Mouse (Mus musculus): Measurements from ENCODE around the gene Chchd3.
A peak's percentile ranks its signal among the peaks of the same experiment; 100 is the strongest.

Gene Chchd3

GRCm38 (mm10) chr6:33059735-33060576 lies at the start of gene Chchd3:
Gene Chchd3, minus strand, starts transcription at chr6:33060260.
- DNase-seq (ENCODE audit: low read depth), result peak; percentile 97

DNA sequence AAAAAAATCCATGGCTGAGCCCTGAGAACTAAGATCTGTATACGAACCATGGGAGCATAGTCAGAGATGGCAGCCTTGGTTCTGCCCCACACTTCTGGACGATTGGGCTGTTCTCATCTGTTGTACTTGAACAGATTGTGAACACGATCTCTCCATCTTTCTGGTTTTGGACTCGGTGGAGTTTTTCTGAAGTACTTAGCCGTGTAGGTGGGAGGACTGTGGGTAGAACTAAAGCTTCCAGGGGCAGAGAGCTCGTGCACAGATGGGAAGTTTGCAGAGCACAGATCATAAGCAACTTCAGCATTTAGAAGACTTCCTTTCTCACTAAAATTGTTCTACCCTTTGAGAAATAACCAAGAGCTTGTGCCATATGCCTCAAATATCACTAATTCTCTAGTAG lies 44.6 kb upstream of the Chchd3 start:
- DNase-seq (ENCODE audit: low read depth), result no peak

DNA sequence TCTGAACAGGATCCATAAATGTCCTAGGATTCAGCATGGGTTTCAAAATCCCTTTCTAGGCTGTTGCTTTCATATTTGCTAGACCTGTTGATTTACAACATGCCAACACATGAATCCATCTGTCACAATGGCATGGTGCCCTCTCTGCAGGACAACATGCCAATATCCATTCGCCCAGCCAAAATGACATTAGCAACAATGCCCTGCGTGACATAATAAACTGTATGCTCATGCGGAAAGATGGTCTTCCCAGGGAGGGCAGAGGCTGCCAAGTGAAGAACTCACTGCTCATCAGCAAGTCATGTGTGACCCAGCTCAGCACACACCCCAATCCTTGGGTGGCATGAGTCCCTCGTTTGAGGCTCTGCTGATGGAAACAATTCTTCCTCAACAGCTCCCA lies 38.8 kb upstream of the Chchd3 start:
- no peak for DNase-seq (ENCODE audit: low read depth)

GRCm38 (mm10) chr6:33094671-33095233 lies 34.7 kb upstream of the Chchd3 start:
- DNase-seq (ENCODE audit: low read depth), result no peak

- no peak for DNase-seq (ENCODE audit: low read depth)
Measured at GRCm38 (mm10) chr6:33080186-33080585, 20.1 kb upstream of the Chchd3 start.

GRCm38 (mm10) chr6:33078260-33078936 lies 18.3 kb upstream of the Chchd3 start:
- no peak for DNase-seq (ENCODE audit: low read depth)

DNA sequence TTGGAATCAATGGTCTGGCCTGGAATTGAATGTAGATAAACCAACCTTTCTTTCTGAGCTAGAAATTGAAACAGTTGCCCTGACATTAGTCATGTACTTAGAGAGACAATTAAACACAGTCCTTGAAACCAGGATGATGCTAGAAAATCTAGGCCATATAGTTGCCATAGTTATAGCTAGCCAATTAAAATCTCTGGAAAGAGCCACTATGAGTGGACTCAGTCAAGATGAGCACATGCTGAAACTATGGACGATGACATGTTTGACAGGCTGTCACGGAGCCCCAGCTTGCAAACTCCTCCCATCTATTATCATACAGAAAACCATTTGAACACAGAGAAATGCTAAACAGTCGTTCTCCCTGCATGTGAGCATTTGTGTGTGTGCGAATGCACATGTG lies 6.4 kb upstream of the Chchd3 start:
- DNase-seq (ENCODE audit: low read depth), result no peak

- DNase-seq (ENCODE audit: low read depth), result peak; percentile 20
Measured at GRCm38 (mm10) chr6:33059276-33059675, 784 bp downstream of the Chchd3 start.

- DNase-seq (ENCODE audit: low read depth), result peak; percentile 20
Measured at GRCm38 (mm10) chr6:33056392-33056791, 3.7 kb downstream of the Chchd3 start.

DNA sequence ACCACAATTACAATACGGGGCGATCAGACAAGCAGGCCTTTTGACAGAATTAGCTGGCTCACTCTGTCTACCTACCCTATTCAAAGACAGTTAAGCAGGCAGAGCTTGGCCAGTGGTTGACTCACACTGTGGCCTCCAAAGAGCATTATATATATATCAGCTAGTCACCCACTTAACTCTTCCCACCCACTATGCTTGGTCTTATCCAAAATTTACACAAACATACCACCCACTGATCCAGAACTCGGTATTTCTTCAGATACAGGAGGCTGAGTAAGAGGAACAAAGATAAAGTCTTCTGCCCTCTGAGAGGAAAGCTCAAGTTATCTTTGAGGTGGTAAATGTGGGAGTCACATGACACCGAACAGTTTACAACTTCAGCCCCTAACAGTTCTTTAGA lies 4.4 kb downstream of the Chchd3 start:
- peak; percentile 57 for DNase-seq (ENCODE audit: low read depth)

- DNase-seq (ENCODE audit: low read depth), result no peak
Measured at GRCm38 (mm10) chr6:33054946-33055345, 5.1 kb downstream of the Chchd3 start.

DNA sequence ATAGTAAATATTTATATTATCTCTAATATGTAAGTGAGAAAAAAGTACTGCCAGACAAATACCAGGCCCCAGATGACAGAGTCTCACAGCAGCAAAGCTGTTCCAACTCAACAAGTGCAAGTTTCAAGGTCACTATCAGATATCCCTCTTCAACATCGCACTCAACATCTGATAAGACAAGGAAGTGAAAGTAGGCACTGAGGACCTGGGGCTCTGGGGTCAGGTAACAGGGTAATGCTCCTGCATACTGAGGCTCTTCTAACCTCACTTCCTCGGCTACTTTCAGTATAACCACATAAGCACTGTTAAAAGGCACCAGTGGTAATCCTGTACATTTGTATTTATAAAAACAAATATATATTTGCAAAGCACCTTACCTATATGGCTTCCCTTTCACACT lies 8.4 kb downstream of the Chchd3 start:
- no peak for DNase-seq (ENCODE audit: low read depth)

- no peak for DNase-seq (ENCODE audit: low read depth)
Measured at GRCm38 (mm10) chr6:33049705-33050420, 10.2 kb downstream of the Chchd3 start.

DNA sequence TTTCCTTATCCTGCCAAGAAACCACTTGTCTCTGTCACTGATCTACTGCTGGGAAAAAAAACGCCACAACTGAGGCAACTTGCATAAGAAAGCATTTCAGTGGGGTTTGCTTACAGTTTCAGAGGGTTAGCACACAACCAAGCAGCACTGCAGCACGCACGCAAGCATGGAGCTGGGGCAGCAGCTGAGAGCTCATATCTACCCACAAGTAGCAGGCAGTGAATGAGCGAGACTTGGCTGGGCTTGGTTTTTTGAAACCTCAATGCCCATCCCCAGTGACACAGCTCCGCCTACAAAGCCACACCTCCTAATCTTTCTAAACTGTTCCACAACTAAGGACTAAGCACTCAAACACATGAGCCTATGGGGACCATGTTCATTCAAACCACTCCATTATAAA lies 16.6 kb downstream of the Chchd3 start:
- no peak for DNase-seq (ENCODE audit: low read depth)

DNA sequence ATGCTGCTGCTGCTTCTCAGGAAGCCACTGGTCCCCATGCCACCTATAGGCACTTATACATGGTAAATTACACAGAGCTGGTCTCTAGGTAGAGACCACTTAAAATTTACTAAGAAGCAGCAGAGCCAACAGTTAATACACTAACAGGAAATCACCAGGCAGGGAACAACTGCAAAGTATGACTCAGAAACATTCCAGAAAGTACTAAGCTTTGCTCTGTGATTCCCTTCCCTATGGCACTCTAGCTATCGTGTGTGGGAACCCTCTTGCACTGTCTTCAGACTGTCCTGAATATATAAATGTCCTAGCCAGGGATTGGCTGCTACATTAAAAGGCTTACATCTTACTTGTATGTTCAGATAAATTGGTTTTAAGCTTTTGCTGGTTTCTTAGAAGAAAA lies 17.2 kb downstream of the Chchd3 start:
- DNase-seq (ENCODE audit: low read depth), result no peak

DNA sequence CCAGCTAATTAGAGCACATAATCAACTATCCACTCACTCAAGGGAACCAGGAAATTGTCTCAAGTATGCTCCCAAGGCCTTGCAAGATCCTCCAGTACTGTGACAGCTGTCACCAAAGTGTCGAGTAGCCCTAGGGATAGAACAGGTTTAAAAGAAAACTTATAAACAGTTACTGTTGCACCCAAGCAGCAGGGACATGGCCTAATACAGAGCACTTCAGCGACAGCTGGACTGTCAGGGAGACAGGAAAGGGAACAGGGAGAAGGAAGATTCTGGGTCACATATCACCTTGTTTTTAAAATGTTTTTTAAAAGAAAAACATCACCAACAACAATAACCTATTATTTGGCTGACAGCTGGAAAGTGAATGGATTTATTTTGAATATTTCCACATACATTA lies 18.1 kb downstream of the Chchd3 start:
- DNase-seq (ENCODE audit: low read depth), result no peak

DNA sequence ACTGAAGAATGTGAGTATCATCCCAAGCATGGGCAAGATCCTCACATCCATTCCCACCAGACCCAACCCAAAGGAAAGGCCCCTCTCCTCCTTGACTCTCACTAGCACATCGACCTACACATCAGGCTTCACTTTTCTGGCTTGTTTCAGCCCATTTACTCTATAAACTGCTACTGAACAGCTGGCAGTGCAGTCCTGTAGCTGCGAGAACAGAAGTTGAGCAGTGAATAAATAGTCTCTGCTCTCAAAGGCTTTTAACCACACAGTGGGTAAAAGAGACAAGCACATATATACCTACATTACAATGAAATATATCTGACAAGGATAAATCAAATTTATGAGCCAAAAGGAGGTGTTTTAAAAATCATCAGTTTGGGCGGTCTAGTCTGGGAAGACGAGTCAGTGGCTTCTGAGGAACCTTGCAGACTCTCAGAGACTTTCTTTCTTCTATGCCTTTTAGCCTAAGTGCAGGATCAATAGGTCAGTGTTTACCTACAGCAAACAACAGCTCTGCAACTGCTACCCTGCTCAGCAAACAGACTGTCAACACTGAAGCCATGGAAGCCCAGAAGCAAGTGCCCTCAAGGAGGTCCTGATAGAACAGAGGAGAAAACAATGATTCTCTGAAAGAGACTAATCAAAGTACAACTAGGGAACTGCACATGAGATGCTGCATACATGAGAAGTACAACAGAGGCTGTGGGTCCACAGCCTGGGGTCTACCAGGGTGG lies 19.5 kb downstream of the Chchd3 start:
- no peak for DNase-seq (ENCODE audit: low read depth)

- DNase-seq (ENCODE audit: low read depth), result no peak
Measured at GRCm38 (mm10) chr6:33032543-33032942, 27.5 kb downstream of the Chchd3 start.

- DNase-seq (ENCODE audit: low read depth), result no peak
Measured at GRCm38 (mm10) chr6:33031631-33032030, 28.4 kb downstream of the Chchd3 start.

DNA sequence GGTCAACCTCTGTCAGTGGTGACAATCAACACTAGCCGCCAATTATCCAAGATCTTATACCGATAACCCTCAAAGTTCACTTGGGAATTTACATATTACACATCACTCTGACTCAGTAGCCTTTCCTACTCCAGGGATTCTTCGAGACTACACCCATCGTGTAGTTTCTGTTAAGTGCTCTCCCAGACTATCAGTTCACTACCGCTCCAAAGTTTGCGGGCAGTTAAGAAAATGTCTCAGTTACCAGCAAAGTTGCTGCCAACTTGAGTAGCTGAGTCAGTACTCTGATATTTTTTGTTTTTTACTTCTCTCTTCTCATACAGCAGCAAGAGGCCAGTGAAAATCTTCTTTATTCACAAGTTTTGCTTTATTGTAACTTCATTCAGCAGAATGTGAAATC lies 31.8 kb downstream of the Chchd3 start:
- DNase-seq (ENCODE audit: low read depth), result no peak

DNA sequence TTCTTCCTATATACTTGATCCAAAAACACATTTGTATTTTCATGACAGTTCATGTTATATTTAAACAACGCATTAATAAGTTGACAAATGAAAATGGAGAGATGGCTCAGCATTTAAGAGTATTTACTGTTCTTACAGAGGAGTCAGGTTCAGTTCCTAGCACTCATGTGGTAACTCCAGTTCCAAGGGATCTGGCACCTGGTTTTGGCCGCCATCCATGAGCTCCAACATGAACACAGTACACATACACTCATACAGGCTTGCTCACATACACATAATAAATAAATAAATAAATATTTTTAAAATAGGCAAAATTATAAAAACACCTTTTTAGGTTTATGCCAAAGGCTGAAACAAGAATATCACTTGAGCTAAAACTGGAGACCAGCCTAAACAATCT lies 35.0 kb downstream of the Chchd3 start:
- no peak for DNase-seq (ENCODE audit: low read depth)

- no peak for DNase-seq (ENCODE audit: low read depth)
Measured at GRCm38 (mm10) chr6:33004607-33005006, 55.5 kb downstream of the Chchd3 start.
